Mouse (Mus musculus) stomach, embryonic 14.5 days (tissue): ENCODE results near the gene Tgfb1i1. TPM values are rescaled to one million over a fixed set of nuclear protein-coding genes. Genes with fewer than 3 reads are reported as not detected.
A peak's percentile ranks its signal among the peaks of the same experiment; 100 is the strongest.

Source experiments
- ATAC-seq: fragments of 200-750 bp; cut with Nextera tagmentation; 2 replicates; pipeline ENCODE4 v1.8.0; 2017; ENCODE audit warnings: low read depth, moderate TSS enrichment; ENCODE audit not compliant: insufficient number of reproducible peaks, insufficient read depth, low FRiP score
- H3K27ac ChIP-seq: fragments of 300-500 bp; sonication (generic); 2 replicates; pipeline ENCODE4 v1.5.1; 2014; ENCODE audit warnings: mild to moderate bottlenecking, low read length, moderate library complexity, mixed read lengths
- H3K27me3 ChIP-seq: fragments of 300-500 bp; sonication (generic); 2 replicates; pipeline ENCODE4 v1.6.1; 2014; ENCODE audit warnings: low read length, control low read depth, mixed read lengths; ENCODE audit not compliant: control insufficient read depth, insufficient read depth
- H3K36me3 ChIP-seq: fragments of 300-500 bp; sonication (generic); 2 replicates; pipeline ENCODE4 v1.6.1; 2014; ENCODE audit warnings: mild to moderate bottlenecking, control low read depth, low read length, moderate library complexity, mixed read lengths; ENCODE audit not compliant: control insufficient read depth, insufficient read depth
- H3K4me1 ChIP-seq: fragments of 300-500 bp; sonication (generic); 2 replicates; pipeline ENCODE4 v1.6.1; 2014; ENCODE audit warnings: low read length, control low read depth, mixed read lengths; ENCODE audit not compliant: control insufficient read depth, insufficient read depth
- H3K4me2 ChIP-seq: fragments of 300-500 bp; sonication (generic); replicated peaks from 2 replicates; pipeline ENCODE4 v1.6.1; 2014; ENCODE audit warnings: low read depth, low read length, control low read depth
- H3K4me3 ChIP-seq: fragments of 300-500 bp; sonication (generic); 2 replicates; pipeline ENCODE4 v1.5.1; 2014; ENCODE audit warnings: low read depth, low read length, control low read depth
- H3K9ac ChIP-seq: fragments of 300-500 bp; sonication (generic); replicated peaks from 2 replicates; pipeline ENCODE4 v1.6.1; 2014; ENCODE audit warnings: low read depth, mild to moderate bottlenecking, control low read depth, low read length, moderate library complexity, mixed read lengths
- H3K9me3 ChIP-seq: fragments of 300-500 bp; sonication (generic); 2 replicates; pipeline ENCODE4 v1.6.1; 2016; ENCODE audit warnings: low read depth, low read length, control low read depth; ENCODE audit not compliant: control insufficient read depth
- WGBS: fragments of 180-500 bp; shearing (Covaris S2); extraction: QIAGEN DNeasy Blood & Tissue Kit; methylation state at CpG from one replicate; pipeline ENCODE4 v1.1.7; 2014; 5-methylcytosine and 5-hydroxymethylcytosine counted together
- polyA plus RNA-seq: library from polyadenylated mRNA; unstranded; fragments of >200 nt; fragmentation: Nextera tagmentation; extraction: Ambion mirVana; gene quantifications from 2 replicates; pipeline ENCODE4 v1.2.1, GENCODE M21; 2014

Tgfb1i1 gene
- polyA plus RNA-seq, 1 experiment from 2014 or later = 205 TPM

DNA sequence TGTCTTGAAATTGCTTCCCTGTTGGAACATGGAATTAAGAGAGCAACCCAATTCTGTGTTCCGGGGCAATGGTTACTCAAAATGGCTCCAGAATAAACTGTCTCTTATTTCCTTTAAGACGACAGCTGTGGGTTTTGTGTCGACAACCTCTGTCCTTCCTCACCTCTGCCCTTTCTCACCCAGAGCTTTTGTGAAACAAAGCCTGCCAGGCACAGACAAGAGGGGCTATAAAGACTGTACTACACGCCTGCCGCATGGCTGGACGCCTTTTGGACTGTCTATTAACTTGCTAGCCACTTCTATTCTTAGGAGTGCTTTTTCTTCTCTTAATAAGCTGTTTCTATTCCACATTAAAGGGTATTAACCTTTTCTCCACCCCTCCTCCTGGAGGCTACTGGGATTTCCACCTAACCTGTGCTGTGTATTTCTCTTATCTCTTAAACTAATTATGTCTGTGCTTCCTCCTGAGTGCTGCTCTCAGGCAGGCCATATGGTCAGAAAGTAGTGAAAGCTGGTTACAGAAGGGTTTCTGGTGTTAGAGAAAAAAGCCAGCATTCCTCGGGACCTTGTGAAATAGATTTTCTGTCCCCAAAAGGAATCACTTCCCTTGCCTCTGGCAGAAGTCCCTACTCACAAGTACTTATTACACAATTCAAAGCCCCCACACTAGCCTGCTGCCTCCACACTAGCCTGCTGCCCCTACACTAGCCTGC, 36.1 kb downstream of the Tgfb1i1 start:
- Histone ChIP-seq H3K4me1 (peaks cover 2% of the 10 kb centered on the region; the same call in 1 of the 2 replicates), H3K36me3 (peaks cover 21% of the 10 kb centered on the region), H3K9ac (no peak overlapping the region), H3K4me3 (no peak overlapping the region), H3K4me2 (no peak overlapping the region), H3K27ac (peak overlapping the region; percentile 39; the same call in 1 of the 2 replicates), H3K27me3 (no peaks in the 10 kb centered on the region), H3K9me3 (no peaks in the 10 kb centered on the region)
- WGBS = 29% methylated on average over 7 of the region's 7 CpGs
- ATAC-seq = no peak

DNA sequence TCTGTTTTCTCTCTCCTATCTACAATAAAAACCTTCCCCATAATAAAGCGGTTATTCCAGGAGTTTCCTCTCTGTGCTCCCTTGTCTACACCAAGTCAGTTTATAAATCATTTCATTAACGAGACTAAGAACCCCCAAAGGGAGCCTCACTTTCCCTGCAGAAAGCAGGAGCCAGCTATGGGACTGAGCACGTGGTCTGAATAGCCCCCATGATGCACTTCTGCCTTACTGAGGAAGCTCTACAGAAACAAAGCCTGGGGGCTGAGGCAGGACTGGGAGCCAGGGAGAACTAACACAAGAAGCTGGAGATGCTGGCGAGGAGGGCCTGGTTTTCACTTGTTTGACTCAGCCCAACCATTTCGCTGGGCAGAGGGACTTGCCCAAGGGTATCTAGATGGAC, 37.4 kb downstream of the Tgfb1i1 start:
- Histone ChIP-seq H3K36me3 (peaks cover 20% of the 10 kb centered on the region; the same call in 1 of the 2 replicates), H3K27ac (no peak overlapping the region; the same call in 1 of the 2 replicates), H3K4me1 (no peaks in the 10 kb centered on the region), H3K27me3 (no peaks in the 10 kb centered on the region), H3K4me2 (no peak overlapping the region), H3K9me3 (no peaks in the 10 kb centered on the region), H3K4me3 (no peak overlapping the region), H3K9ac (no peak overlapping the region)
- 51% methylated on average over 5 of the region's 5 CpGs for WGBS
- no peak for ATAC-seq

DNA sequence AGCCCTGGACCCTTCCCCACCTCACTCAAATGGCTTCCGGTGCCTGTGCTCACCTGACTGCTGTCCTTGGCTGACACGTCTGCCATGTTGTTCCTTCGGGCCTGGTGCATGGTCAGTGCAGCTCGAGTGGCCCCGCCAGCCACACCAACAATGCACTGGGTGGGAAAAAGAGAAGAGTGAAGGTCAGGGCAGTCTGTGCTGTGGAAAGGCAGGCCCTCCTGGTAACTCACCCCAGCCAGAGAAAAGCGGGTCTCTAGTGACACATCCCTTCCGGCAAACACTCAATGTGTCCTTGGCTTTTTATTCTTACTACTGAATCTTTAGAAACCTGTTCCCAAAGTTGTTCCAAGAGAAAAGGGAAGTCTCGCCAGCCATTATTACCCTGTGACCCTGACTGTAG, 38.4 kb downstream of the Tgfb1i1 start:
- H3K9ac ChIP-seq = no peak overlapping the region
- no peaks in the 10 kb centered on the region for H3K27me3 ChIP-seq
- WGBS = 87% methylated on average over 8 of the region's 8 CpGs
- H3K4me1 ChIP-seq = no peaks in the 10 kb centered on the region
- no peak overlapping the region for H3K4me3 ChIP-seq
- H3K4me2 ChIP-seq = no peak overlapping the region
- no peak overlapping the region for H3K27ac ChIP-seq
- no peaks in the 10 kb centered on the region for H3K9me3 ChIP-seq
- peaks cover 22% of the 10 kb centered on the region; the same call in 1 of the 2 replicates for H3K36me3 ChIP-seq
- no peak for ATAC-seq

GRCm38 (mm10) chr7:128288923-128289544, 42.4 kb downstream of the Tgfb1i1 start:
- ATAC-seq = peak; percentile 86
- Histone ChIP-seq H3K27ac (peak overlapping the region; percentile 64), H3K4me3 (no peak overlapping the region), H3K9ac (no peak overlapping the region), H3K4me1 (no peaks in the 10 kb centered on the region), H3K36me3 (peaks cover 25% of the 10 kb centered on the region; the same call in 1 of the 2 replicates), H3K4me2 (no peak overlapping the region), H3K9me3 (no peaks in the 10 kb centered on the region), H3K27me3 (no peaks in the 10 kb centered on the region)
- 21% methylated on average over 9 of the region's 9 CpGs for WGBS

DNA sequence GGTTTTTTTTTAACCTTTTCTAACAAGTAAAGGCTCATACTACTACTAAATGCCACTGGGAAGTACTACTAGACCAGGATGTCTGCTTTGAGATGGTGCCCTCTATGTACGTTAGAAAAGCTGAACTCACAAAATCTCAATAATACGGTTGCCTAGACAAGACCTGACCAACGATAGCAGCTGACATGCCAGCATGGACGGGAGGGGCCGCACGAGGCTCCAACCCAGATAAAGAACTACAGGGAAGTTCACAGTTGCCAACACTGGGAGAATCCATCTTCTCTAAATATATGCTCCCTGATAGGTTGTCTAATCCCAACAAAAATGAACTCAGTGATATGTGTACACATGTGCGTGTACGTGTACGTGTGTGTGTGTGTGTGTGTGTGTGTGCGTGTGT, 48.2 kb downstream of the Tgfb1i1 start:
- ATAC-seq = no peak
- WGBS = 90% methylated on average over 10 of the region's 10 CpGs

GRCm38 (mm10) chr7:128296514-128296913, 49.9 kb downstream of the Tgfb1i1 start:
- peaks cover 17% of the 10 kb centered on the region for H3K4me1 ChIP-seq
- no peaks in the 10 kb centered on the region for H3K27me3 ChIP-seq
- H3K9me3 ChIP-seq = no peaks in the 10 kb centered on the region
- no peak overlapping the region for H3K9ac ChIP-seq
- H3K27ac ChIP-seq = no peak overlapping the region
- peak overlapping the region; percentile 88 for H3K4me2 ChIP-seq
- no peak for ATAC-seq
- 61% methylated on average over 3 of the region's 3 CpGs for WGBS
- no peak overlapping the region for H3K4me3 ChIP-seq
- no peaks in the 10 kb centered on the region for H3K36me3 ChIP-seq

More for the DNA sequence above, 48.2 kb downstream of the Tgfb1i1 start:
- no peaks in the 10 kb centered on the region for H3K27me3 ChIP-seq
- H3K27ac ChIP-seq = no peak overlapping the region
- H3K4me1 ChIP-seq = peaks cover 17% of the 10 kb centered on the region
- no peak overlapping the region for H3K4me2 ChIP-seq
- H3K9me3 ChIP-seq = no peaks in the 10 kb centered on the region
- peaks cover 7% of the 10 kb centered on the region; the same call in 1 of the 2 replicates for H3K36me3 ChIP-seq
- H3K9ac ChIP-seq = no peak overlapping the region
- no peak overlapping the region for H3K4me3 ChIP-seq

GRCm38 (mm10) chr7:128297291-128297616, 50.6 kb downstream of the Tgfb1i1 start:
- Histone ChIP-seq H3K4me3 (peak overlapping the region; percentile 83), H3K27me3 (no peaks in the 10 kb centered on the region), H3K27ac (peak overlapping the region; percentile 80), H3K9ac (peak overlapping the region; percentile 87), H3K4me2 (peak overlapping the region; percentile 88), H3K36me3 (no peaks in the 10 kb centered on the region), H3K9me3 (no peaks in the 10 kb centered on the region), H3K4me1 (peaks cover 17% of the 10 kb centered on the region)
- peak; percentile 34; the same call in 1 of the 2 replicates for ATAC-seq
- WGBS = 33% methylated on average over 10 of the region's 10 CpGs

- no peaks in the 10 kb centered on the region for H3K9me3 ChIP-seq
- peaks cover 17% of the 10 kb centered on the region for H3K4me1 ChIP-seq
- H3K27me3 ChIP-seq = no peaks in the 10 kb centered on the region
- H3K4me2 ChIP-seq = peak within 1 kb of the TSS; percentile 88
- peak within 1 kb of the TSS; percentile 80 for H3K27ac ChIP-seq
- peak; percentile 66; the same call in 1 of the 2 replicates for ATAC-seq
- peak within 1 kb of the TSS; percentile 87 for H3K9ac ChIP-seq
- WGBS = under 1% methylated on average over 47 of the region's 47 CpGs
- no peaks in the 10 kb centered on the region for H3K36me3 ChIP-seq
- peak within 1 kb of the TSS; percentile 83 for H3K4me3 ChIP-seq
Measured at GRCm38 (mm10) chr7:128297617-128298480, 51.2 kb downstream of the Tgfb1i1 start, which contains the start of gene BC017158. Gene BC017158, minus strand, starts transcription at chr7:128298170.
